Mouse (Mus musculus) megakaryocyte-erythroid progenitor cell, adult 5-6 weeks (primary cell): ENCODE measurements around the gene Acss3. TPM values are rescaled to one million over a fixed set of nuclear protein-coding genes. Genes with fewer than 3 reads are reported as not detected.

Source experiments
- ATAC-seq: replicated peaks from 2 replicates; pipeline ENCODE4 v1.8.0; 2016; ENCODE audit warnings: mild to moderate bottlenecking, inconsistent platforms; ENCODE audit not compliant: severe bottlenecking, poor library complexity, low FRiP score, low TSS enrichment
- total RNA-seq, 2 experiments: library from RNA; stranded (forward) in 1 of 2; stranded (reverse) in 1 of 2; fragments of 200-1000, 215-1000 nt in 1 of 2; fragments of >200 nt in 1 of 2; fragmentation: Nextera tagmentation in 1 of 2; gene quantifications; 2 replicates each; pipeline ENCODE4 v1.2.3; 2014 to 2017

Gene Acss3
- total RNA-seq, 2 experiments from 2014 or later = not detected

DNA sequence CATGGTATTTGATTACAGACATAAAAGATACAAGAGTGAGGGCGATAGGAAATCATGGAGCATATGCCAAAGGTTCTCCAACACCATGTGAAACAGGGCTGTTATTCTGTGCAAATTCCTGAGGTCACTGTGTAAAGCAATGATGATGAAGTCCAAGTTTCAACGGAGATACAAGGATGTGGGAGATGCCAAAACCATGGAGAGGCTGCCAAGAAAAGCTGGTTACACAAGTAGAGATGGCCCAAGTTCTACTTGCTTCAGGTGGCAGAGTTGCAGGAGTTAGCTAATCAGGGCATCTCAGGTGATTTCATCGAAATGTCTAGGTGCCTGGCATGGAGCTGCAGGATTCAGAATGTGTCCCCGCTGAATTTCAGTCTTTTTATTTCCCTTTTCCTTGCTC lies 84.3 kb downstream of the Acss3 start:
- ATAC-seq = no peak

DNA sequence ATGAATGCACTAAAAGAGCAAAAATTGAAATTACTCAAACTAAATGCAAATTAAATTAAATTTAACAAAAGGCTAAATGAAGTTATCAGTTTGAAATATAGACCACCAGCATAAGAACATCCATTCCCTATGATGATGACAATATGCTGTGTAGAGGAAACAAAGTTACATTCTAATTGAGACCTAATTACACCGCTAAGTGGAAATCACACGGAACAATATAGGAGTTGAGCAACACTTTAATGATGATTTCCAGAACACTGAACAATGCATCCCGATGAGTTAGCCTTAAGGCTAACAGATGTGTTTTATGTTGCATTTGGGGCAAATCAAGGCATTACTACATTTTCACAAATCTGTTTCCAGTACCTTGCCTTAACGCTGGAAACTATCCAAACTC lies 99.2 kb downstream of the Acss3 start:
- ATAC-seq = no peak

DNA sequence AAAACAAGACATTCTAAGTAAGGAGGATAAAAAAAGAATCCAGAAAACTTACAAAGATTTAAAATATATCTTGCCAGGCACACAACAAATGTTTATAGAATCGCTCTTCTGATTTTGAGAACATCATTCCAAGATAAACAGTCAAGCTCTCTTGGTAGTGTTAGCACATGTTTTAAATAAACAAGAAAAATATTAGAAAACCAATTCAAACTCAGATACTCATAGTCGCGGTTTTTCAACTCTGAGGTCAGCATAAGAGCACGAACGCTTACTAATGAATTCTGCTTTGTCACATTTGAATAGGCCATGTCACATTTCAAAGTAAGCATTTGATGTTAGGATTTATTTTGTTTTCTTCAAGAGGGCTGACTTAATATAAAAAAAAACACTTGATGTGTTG lies 102.3 kb downstream of the Acss3 start:
- ATAC-seq = no peak

DNA sequence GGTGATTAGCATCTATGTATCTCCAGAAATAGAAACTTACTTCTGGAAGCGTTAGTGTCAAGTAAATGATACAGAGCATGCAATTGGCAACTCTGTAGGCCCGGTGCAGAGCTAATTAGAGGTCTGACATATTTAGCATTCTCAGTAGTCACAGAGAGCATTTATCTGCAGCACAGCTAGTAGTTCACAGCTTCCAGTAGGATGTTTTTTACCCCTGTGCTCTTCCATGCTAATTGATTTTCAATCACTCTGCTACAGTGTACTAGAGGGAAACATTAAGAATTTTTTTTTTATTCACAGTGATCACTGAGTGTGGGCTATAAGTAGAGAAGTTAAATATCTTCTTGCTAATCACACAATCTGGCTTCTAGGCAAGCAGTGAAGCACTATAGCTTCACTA lies 112.3 kb downstream of the Acss3 start:
- no peak for ATAC-seq

DNA sequence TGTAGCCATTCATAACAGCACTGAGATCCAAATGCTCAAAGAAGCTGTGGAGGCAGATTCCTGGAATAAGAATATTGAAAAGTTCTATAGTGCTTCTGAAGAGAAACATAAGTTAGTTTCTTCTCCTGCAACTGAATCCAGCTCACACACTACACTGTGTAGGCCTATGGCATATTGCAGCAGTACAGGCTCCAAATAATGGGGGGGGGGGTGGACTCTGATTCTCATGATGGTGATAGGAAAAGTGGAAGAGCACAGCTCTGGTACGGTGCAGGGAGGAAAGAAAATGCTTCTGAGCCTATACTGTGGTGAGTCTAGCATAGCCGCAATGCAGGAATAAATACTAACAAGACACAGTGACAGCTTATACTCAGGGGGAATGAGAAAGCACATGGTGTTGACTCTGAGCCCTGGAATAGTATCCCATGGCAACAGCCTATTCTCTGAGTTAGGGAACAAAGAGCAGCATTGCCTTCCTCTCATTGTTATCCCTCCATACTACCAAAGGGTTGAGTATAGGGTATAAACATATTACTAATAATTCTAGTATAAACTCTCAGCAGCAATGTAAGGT lies 125.3 kb downstream of the Acss3 start:
- no peak for ATAC-seq

DNA sequence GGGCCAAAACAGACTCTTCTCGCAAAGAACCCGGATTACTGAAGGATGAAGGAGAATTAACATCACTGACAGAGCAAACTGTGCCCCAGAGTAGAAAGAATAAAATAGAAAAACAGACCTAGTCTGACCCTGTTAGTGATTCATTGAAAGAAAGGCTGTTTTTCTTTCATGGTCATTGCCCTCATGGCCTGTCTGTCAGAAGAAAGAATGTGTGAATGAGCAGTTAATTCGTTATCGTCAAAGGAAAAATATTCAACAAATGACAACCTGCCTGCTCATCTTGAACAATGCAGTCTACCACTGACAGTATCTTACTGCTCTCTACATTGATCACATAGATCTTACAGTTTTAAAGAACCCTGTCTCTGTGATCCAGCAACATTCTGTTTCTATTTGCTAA lies 134.0 kb downstream of the Acss3 start:
- ATAC-seq = no peak

DNA sequence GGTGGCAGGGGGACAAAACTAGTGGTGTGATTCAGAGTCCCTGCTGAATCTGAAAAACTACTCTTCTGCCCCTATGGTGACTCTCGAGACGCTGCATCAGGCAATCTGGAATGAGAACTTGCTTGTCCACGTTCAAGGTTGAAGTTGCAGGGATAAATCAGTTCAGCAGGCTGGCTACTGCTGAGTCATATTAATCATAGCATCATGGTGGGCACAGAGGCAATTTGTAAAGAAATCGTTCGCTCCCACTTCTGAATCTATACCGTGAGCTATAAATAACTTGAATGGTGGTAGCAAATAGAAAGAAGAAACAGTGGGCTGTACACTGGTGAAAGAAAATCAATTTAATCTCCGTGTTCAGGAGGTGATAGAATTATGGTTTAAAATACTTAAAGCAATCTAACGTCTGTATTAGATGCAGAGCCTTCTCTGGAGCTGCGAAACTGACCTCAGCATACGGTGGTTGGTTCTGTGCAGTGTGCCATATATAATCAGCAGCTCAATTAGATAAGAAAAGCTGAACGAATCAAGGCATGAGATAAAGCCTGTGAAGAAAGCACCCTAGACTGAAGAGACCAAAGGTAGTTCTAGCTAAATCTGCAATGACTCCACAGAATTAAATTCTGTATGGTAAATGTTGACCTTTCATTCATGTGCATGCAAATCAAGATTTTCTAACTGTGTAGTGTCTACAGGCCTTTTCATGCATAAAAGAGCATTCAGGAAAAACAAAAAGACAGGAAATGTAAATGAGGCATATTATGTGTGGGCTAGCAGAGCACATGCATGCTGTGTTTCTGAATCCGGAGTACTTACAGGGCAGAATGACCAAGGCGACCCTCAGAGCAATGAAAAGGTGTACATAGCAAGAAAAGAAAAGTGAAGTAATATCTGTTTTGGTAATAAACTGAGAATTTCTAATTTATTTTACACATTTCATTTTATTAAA lies 148.0 kb downstream of the Acss3 start:
- no peak for ATAC-seq

DNA sequence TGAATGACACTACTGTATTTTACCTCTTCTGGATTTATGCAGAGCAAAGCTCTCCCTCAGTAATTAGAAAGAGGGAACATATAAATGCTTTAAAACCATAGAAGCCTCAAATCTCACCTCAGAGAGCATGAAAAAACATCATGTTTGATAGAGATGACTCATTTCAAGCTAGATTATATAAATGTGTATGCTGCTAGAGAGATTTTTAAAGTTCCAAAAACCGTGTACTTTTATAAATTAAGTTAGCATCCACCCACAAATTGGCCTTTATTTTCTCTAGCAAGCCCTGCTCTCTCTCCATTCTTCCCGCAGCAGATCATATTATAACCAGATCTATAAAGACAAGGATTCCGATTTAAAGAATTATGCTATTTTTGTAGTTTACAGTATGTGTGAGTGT lies 164.4 kb downstream of the Acss3 start:
- ATAC-seq = no peak

DNA sequence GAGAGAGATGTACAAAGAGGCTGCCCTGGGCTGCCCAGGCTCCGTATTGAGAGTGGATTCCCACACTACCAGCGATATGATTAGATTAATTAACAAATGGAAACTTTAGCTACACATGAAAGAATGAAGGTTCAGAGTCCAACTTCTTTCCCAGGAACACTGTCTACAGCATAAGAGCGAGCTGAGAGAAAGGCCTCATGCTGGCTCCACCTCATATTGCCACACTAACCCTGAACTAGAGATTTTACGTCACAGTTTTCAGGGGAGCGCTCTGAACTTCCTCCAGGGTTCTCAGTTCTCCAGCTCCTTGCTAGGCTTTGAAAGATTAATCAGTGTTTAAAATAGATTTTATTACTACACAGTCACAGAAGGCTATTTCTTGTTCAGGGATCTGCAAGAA lies 182.1 kb downstream of the Acss3 start:
- ATAC-seq = no peak

DNA sequence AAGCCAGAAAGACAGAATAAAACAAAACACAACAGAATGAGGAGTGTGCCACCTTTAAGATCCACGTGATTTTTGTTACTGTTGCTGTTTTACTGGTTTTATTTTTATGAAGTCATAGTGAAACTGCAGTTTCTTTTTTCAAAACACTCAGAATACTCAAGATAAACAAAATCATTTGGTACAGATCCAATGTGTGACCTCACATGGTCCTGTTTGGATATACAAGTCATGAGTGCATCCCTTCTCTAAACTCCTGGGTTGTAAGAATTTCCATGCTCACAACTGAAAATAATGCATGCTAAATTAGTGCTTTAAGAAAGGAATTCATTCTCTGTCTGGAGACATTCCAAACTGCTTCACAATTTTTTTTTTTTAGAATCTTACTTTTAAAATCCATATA lies 184.0 kb downstream of the Acss3 start:
- no peak for ATAC-seq

DNA sequence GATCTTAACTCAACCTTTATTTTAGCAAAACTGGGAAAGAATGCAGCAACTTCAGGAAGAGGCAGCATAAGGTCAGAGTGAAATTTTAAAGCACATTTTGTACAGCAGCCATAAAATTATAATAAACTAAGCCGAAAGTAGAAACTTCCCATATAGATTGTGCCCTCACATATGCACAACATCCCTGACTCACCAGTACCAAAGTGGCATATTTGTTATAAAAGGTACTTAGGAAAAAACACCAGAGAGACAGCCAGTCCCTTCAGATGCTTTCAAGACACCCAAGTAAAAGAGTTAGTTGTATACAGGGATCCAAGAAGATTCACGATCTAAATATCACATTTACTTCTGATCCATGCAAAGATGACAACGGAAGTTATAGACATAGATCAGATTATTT lies 184.6 kb downstream of the Acss3 start:
- ATAC-seq = no peak

DNA sequence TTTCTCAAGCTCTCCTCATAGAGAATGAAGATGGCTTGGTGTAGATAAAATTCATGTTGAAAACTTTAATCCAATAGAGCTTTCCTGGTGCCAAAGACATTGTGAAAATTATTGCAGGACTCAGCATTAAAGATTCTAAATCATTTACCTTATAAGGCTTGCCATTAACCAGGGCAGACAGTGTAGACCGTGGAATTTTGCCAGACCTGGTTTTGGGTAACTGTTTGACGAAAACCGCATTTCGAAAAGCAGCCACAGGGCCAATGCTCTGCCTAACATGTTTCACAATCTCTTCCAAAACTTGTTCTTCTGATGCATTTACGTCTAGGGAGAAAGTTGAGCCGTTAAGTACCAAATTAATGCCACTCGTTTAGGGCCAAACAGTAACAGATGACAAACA lies 186.5 kb downstream of the Acss3 start:
- no peak for ATAC-seq

DNA sequence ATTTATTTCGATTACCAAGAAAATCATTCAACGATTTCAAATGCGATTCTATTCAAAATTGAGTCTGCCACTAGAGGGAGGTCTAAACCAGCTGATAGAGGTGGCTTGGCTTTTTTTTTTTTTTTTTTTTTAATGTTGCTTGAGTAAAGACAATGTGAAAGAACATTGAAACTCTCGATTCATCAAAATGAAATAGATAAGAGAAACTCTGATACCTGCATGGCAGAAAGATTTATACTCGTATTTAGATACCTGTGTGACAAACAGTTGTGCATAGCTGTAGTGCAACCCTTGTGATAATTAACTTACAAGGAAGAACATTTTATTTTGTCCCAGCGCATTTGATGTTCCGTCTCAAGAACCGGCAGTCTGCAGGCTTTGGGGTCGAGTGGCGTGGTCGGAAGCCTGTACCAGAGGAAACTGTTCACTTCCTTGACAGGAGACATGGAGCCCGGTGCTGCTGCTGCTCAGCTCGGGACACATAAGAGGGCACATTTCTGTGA lies 190.8 kb downstream of the Acss3 start:
- ATAC-seq = no peak

DNA sequence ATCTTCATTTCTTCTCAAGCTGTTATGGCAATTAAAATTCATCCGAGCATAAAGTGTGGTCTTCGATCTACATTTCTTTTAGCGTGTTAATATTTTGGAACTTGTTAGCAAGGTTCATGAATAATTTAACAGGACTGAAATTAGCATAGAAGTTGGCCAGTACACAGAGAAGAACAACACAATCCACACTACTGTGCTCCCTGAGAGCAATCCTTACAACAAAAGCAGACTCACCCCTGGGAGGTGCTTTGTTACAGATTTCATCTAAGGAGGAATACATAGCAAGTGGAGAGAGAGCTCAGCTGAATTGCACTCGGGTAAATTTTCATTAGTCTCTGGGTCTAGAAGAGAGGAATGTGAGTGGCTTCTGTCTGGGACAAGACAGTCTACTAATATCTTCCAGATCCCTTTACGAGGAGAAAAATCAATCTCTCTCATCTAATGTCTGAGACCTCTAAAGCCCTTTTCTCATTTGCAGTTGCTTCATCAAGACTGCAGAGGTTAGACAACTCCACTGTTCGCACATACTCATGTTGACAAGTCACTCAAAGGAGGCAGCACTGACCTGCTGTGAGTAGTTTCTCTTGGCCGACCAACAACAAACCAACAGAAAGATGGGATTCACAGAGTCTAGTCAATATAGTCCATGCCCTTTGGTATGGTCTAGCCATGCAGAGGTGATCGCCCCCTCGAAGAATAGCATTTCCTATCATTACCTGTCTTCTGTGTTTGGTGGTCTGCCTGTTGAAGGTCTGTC lies 194.7 kb downstream of the Acss3 start:
- ATAC-seq = no peak

DNA sequence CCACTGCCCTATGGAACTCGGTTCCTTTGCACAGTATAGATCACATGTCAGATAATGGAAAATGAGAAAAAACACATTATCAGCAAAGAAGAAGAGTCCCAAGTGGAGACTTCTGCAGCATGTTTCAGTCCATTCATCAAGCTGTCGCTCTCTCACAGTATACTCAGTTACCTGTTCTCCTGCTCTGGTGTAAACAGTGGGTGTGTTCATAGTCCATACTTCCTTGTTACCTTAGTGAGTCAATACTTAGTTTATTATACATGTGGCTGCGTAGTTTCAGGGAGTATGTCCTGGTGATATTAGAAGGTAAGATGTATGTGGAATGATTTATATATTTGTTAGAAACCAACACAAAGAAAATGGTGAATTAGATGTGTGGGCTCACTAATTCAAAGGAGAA lies 198.7 kb downstream of the Acss3 start:
- ATAC-seq = no peak

DNA sequence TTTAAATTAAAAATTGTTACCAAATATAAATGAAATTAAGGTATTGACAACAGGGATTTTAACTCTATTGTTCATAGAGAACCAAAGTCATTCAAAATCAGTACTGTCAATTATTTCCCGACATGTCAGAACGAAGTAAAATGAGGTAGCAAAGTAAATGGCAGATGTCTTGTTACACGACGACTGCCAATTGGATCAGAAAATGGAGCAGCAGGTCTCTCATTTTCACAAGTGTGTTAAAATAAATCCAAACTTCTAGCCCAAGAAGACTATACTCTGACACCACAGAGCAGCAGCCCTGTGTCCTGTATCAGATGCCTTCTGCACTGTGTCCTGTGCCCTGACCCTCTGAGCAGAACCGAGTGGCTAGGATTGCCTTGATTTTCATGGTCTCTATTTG lies 199.1 kb downstream of the Acss3 start:
- ATAC-seq = no peak

DNA sequence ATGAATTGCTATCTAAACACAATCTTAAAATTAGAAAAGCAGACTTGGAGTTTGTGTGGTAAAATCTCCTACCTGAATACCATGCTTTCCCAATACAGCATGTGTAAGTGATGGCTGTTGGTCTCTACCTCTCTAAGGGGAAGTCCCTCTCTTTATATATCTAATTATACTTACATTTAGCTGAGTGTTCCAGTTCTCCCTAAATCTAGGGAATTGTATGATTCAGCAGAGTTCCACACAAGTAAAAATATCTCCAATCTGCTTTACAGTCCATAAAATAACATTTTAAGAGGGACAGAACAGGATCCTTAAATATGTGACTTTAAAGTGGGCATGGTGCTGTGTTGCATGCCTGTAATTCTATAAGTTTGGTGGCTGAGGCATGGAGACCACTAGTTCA lies 208.6 kb downstream of the Acss3 start:
- ATAC-seq = no peak

DNA sequence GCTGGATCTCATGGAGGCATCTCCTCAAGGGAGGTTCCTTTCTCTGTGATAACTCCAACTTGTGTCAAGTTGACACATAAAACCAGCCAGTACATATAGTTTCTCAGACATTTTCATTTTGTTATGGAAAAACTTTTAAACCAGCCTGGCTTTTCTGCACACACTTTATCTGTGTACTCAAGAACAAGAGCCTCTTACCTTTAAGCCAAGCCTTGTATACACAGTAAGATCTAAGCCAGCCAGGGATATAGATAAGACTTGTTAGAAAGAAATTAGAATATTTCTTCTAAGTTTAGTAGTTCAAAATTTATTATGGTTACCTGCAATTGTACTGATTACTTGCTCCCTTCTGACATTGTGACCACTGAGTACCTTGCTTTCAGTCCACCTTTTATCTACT lies 209.2 kb downstream of the Acss3 start:
- no peak for ATAC-seq

DNA sequence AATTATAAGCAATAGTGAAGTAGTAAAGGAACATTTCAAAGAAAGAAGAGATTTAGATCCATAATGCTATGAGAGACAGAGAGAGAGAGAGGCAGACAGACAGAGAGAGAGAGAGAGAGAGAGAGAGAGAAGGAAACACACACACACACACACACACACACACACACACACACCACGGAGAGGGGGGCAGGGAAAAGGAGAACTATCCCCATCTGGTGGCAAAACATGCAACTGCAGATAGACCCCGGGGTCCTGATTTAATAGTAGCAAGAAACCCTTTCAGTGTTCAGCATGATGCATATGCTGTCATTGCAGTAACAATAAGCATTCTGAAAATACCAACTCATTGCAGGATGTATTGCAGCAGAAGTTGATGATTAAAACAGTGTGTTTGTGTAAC lies 210.4 kb downstream of the Acss3 start:
- ATAC-seq = no peak

DNA sequence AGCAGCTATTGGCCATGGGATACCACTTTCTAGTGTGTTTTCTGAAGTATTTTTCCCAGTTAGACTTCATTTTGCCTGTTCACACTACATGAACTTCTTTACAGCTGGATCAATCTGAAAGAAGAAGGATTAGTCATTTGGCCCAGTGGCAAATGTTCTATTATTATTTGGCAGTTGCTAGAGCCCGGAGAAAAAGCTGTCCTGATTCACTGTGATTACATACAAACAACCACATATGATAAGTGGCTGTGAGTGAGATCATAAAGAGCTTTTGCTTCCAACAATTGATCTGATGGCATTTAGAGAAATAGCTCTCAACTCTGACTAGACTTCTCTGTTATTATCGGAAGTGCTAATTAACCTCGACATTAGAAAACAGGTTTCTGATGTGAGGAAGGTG lies 213.4 kb downstream of the Acss3 start:
- ATAC-seq = no peak
